Mouse (Mus musculus) frontal cortex, postnatal 14 days (tissue): ENCODE measurements around the gene Sept11.

Source experiments
- DNase-seq, 2 experiments: peaks; one replicate each; pipeline ENCODE4 v3.0.0; 2022; ENCODE audit warnings: low spot score in 2 of 2

The Sept11 gene

DNA sequence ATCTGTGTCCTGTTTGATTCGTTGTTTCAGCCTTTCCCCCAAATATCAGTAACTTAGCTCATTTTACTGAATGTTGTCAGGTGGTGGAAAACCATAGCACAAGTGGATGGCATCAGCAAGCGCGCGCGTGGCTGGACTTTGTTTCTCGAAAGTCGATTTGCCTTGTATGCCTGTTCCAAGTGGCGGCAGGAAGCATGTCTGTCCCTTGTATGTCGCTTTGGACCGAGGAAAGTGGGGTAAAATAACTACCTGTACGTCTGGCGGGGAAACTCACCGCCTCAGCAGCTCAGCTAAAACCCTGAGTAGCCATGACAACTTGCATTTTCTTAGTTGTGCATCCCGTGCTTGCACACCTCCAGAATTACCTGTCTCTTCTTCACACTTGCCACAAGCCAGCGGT, 78.2 kb downstream of the Sept11 start:
- DNase-seq = no peak

DNA sequence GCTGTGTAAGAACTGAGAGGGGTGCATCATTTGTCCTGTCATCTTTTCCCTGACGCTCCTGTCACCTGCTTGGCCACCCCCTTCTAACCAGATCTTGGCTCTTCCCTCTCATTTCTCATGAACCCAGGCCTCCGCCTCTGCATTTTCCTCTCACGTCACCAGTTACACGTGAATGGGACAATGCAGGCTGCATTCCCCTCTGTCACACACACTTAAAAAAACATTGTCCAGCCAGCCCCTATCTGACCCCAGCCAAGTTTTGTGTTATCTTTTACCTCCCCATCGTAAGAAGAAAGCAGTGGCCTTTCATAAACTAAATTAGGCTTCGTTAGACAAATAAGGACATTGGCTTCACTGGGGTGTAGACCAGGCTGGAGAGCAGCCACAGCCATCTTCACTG, 79.3 kb downstream of the Sept11 start:
- no peak for DNase-seq

DNA sequence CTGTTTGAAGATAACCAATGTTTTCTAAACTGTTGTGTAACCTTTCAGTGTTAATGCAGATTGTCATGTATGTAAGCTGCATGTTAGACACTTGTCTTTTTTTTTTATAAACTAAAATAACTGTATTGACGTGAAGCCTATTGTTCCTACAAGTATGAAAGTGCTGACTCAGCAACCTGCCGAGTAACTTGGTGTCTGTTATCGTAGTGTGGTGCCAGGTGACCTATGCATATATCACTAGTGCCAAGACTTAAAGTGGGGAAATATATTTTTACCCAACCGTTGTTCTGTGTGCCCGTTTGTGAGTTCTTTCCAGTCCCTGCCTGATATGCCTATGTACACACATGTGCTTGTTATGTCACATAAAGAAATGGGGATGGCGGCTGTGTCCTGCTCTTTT, 81.4 kb downstream of the Sept11 start:
- no peak for DNase-seq

DNA sequence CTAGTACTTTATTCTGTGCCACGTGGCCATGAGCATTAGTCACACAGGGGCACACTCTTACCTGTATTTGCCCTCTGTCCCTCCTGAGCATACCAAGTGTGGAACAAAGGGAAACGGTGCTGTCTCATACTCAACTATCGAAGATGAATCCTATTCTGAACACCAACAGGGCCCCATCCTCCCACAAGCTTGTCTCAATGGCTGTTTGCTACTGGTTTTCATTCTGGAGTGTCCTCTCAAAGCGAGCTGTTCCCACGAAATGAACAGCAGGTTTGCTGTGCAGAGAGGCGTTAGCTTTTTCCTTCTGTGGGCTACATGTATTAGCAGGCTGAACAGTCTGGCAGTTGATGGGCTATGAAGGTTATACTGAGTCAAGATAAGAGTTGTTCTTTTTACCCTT, 85.4 kb downstream of the Sept11 start:
- no peak for DNase-seq

DNA sequence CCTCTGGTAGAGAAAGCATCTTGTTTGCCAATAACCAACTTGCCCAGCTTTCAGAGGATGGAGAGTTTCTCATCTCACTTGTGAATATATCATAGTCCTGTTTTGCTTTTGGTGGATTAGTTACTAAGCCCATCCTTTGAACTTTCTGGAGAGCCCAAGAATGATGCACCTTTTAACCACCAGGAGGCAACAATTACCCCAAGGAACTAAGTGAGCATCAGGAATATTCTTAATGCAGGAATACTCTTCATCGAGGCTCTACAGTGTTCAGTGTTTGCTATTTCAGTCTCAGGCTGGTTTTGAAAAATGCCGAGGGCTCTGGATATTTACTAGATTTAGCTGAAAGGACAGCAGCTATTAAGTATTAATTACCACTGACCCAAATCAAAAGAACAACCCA, 87.0 kb downstream of the Sept11 start:
- no peak for DNase-seq

DNA sequence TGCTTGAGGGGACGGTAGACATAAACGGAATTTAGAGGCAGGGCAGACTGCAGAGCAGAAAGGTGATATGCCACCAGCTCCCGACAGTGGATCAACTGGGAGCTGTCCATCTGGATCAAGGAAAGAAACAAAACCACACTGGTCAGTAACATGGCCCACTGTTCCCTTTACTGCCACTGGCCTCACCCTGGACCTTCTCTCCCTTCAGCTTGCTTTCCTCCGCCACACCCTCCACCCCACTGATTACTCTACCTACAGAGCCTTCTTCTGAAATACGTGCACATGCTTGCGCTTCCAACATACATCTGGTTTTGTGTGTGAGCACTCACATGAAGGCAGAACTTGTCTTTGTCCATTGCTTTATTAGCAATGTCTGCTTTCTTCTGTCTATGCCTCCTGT, 90.1 kb downstream of the Sept11 start:
- no peak for DNase-seq

DNA sequence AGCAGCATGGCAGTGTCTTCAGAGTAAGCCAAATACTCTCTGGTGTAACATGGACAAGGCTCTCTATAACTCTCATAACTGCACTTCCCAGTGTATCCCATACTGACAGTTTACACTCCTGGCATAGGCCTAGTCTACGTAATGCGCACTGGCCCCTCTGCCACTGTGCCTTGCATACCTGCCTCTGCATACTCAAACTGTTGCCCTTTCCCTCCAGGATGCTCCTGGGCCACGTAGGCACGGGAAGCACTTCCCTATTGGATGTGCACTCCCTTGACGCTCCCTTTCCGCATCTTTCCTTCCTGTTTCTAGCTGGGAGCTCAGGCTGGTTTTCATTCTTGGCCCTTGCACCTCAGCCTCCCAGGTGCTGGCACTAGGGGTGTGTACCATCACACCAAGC, 91.3 kb downstream of the Sept11 start:
- DNase-seq = no peak

DNA sequence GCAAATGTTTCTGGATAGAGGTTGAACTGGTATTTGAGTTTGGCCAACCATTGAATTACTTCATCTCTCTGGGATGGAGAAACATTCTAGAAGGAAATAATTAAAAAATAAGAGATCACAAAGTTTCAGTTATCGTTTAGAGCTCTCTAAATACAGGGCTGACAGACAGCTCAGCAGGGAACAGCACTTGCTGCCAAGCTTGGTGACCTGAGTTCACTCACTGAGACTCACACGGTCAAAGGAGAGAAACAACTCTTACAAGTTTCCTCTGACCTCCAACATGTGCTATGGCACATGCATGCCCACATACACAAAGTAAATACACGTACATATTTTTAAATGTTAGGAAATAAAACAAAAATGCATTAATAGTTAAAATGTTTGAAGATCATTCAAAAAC, 96.4 kb downstream of the Sept11 start:
- DNase-seq = no peak

DNA sequence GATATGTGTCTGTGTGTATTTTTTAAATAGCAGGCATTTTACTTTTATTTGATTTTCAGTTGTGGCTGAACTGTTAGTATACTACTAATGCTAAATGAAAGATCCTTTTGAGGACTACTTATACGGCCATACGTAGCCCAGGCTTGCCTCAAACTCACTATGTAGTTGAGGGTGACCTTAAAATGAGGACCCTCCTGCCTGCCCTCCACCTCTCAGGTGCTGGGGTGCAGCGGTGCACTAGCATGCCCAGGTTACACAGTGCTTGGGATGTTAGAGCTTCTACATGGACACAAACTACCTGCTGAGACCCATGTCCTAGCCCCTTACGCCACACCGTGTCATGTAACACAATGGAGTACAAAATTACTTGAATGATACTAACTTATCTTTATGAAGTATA, 97.2 kb downstream of the Sept11 start:
- no peak for DNase-seq

DNA sequence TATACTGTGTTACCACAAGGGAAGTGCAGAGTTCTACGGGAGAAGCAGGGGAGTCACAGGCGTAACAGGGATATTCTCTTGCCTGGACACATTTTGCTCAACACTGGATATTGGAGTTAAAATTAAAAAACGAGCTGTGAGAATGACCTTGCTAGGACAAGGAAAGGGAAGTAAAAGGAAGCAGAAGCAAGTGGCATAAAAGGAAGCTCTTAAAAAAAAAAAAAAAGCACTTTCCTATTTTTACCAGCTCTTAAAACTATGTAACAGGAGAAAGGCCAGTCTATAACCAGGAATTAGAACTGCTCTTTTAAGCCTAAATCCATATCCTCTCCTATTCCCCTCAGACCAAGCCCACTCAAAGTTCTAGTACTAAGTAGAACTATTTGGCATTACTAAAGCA, 105.0 kb downstream of the Sept11 start:
- no peak for DNase-seq

DNA sequence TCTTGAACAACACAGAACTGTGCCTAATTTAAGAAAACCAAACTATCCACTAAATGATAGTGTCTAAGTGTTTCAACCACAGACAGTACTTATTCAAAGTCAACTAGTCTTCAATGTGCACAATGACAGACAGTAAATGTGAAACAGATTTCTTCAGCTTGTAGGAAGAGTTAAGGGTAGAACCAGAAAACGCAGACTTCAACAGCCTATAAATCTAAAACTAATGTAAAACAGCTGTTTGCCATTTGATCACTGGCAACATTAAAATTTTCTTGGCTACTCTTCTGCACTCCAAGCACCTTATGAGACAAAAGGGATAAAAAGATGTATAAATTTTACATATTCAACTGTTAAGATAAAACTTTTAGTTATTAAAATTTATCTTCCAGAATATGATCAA, 107.9 kb downstream of the Sept11 start:
- DNase-seq = no peak

DNA sequence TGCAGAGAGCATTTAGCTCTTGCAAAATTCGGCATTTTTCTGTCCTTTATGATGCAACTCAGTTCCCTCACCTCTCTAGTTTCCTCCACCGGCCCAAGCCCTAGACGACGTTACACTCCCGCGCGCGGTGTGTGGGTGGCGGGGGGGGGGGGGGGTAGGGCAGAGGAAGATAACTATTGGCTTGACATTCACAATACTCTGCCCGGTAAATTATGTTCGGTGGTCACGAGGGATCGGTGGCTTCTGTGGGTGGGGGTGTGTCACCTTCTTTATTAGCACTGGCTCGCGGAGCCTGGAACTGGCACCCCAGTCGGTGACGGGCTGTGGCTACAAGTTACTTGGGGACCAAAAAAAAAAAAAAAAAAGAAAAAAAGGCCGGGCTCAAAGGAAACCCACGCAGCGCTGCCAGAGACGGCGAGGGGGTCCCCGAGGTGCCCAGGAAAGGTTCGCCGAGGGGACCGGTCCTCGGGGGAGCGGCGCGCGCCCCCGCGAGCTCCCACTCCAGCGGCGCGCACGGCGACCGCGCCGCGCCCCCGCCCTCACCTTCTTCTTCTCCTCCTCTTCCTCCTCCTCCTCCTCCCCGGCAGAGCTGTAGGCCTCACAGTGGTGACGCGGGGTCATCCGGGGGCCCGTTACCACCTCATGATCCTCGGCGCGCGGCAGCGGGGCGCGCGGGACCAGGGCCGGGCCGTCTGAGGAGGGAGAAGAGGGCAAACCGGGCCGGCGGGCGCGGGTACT, 112.3 kb downstream of the Sept11 start:
- peak; percentile 45 to 49 for DNase-seq

DNA sequence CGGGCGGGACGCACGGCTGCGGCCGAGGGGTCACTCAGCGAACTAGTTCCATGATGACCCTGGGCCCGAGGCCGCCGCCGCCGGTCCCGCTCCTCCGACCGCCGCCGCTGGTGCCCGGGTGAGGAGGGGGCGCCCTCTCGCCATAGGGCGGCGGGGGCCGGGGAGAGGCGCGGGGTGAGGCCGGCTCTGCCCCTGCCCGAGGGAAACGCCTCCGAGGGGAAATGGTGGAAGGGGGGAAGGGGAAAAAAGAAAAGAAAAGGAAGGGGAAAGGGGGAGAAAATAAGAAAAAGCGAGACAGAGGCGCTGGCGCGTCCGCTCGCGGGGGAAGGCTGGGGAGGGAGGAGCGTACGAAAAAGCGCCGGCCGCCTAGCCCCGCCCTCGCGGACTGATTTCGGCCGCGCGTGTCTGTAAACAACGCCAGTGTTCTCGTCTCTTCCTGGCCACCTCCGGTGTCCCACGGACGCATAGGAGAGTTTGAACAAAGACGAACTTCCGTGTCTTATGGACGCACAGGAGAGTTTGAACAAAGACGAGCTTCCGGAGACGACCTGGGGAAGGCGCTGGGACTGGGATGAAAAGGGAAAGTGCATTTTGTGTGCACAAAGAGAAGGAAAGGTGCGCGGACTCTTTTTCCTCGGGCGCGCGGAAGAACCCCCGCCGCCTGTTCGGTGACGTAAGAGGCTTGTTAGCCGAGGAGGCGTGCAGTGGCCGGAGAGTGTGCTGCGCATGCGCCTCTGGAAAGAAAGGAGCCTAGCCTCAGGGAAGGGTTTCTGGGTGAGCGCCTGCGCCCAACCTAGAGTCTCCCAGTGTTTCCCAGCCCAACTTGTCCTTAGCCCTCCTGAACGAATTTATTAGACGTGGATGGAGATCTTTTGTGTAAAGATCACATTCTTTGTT, 113.1 kb downstream of the Sept11 start, which contains the start of the genes Ccni and 2010109A12Rik:
Ccni (minus strand) TSS at position 387 of the 897 bp plus-strand sequence.
2010109A12Rik (plus strand) TSS at position 410 of the 897 bp plus-strand sequence.
- DNase-seq = peak; percentile 92 to 94

DNA sequence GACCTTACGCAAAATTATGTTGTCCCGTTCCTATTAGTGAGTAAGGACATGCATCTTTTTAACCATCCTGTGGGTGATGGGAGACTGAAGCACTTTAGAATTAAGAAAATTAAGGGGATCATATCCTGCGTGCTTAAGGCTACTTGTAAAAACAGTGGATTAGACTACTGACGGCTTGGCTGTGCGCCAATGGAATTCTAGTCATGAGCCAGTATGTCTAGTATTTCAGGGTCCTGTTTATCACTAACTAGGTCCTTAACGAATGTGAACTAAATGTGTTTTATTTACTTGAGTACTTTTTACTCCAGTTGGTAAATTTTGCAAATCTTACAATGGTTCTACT, 113.7 kb downstream of the Sept11 start:
- DNase-seq = peak; percentile 23 to 28

DNA sequence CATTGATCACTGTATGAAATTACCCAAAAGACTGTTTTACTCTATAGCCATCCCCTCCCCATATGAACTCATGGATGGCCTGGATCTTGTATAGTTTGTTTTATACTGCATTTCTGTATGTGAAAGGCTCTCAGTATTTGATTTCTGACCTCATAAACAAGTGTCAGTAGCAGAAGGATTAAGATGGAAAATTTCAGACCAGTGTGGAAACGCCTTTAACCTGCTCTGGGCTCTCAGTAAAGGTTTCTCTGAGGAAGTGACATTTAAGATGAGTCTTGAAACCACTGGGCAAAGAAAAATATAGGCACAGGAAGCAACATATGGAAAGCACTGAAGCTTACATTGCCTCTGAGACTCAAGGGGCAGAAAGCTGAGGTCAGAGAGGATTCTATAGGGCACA, 114.3 kb downstream of the Sept11 start:
- DNase-seq = no peak

DNA sequence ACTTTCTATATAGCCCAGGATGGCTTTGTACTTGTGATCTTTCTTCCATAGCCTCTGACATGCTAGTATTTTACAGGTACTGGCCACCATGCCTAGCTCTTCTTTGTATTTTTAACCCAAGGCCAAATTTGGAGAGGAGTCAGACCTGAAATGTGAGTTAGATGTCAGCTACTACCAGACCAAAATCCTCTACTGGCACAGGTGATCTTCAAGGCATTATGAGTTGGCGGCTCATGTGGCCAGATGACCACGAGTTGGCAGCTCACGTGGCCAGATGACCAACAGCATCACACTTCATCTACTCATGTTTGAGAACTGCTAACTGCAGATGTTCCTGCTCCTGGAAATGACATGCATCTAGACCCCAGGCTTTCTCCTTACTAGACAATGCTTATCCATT, 125.1 kb downstream of the Sept11 start:
- no peak for DNase-seq

DNA sequence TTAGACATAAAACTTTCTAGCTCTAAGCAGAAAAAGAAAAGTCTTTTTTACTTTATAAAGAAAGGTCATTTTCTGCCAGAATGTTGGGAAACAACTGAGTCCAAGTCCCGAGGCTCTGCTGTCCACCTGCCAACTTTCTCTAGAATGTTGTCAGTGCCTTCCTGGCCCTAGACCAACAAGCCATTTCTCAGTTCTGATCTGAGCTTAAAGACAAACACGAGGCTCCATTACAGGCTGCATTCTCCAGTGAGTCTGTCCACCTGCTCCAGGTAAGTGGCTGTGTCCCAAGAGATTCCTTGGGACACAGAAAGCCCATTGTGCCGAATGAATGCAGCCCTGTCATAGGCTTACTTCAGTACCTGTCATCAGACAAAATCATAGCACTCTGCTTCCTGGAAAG, 128.4 kb downstream of the Sept11 start:
- DNase-seq = no peak

DNA sequence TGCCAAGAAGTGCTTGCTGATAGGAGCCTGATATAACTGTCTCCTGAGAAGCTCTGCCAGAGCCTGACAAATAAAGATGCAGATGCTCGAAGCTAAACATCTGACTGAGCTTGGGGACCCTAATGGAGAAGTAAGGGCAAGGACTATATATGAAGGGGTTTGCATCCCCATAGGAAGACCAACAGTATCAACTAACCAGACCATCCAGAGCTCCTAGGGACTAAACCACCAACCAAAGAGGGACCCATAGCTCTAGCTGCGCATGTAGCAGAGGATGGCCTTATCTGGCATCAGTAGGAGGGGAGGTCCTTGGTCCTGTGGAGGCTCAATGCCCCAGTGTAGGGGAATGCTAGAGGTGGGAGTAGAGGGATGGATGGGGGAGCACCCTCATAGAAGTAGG, 131.3 kb downstream of the Sept11 start:
- DNase-seq = no peak
